Mouse (Mus musculus) heart, postnatal 14 days (tissue): ENCODE measurements around the gene Vmn2r52. TPM values are rescaled to one million over a fixed set of nuclear protein-coding genes. Genes with fewer than 3 reads are reported as not detected.
"Not testable (repeated sequence)": the region's sequence is repeated elsewhere in the genome, so short reads cannot be mapped to it uniquely, and the experiment has no call there.

Experiments
- DNase-seq, 2 experiments: peaks; one replicate each; pipeline ENCODE4 v3.0.0; 2021 to 2022
- intact Hi-C: fragments of 180-260 bp; cut with DNase I; formaldehyde crosslinking; loops from one replicate; pipeline ENCODE4 v1.15.1; 2025
- long read RNA-seq, 2 experiments: library from polyadenylated mRNA; stranded (forward); transcript quantifications; one replicate each; pipeline ENCODE4 v2.0.0; 2021
- total RNA-seq, 2 experiments: library from RNA; stranded (reverse); gene quantifications; 2 replicates each; pipeline ENCODE4 v1.2.3; 2021

Gene Vmn2r52
- not detected for total RNA-seq
- long read RNA-seq, experiment 1 = 0 reads
- long read RNA-seq, experiment 2 = 0 reads

DNA sequence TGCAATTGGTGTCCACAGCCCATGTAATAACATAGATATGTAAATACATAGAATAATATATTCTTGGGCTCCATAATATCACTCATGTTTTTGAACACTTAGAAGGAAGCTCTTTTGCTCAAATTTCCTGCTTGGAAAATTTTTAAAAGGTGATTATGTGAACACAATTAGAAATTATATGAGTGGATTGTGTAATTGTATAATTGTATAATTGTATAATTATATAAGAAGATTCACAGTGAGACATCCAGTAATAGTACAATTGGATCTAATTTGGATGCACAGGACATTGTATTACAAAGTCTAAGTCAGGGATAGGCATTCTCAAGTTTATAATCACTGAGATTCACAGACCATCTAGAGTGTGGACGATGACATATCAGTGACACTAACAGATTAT lies at the start of gene Vmn2r52:
Gene Vmn2r52, minus strand, starts transcription at position 101 of the 400 bp plus-strand sequence.
- DNase-seq = no peak
- intact Hi-C loops = no loop called here

DNA sequence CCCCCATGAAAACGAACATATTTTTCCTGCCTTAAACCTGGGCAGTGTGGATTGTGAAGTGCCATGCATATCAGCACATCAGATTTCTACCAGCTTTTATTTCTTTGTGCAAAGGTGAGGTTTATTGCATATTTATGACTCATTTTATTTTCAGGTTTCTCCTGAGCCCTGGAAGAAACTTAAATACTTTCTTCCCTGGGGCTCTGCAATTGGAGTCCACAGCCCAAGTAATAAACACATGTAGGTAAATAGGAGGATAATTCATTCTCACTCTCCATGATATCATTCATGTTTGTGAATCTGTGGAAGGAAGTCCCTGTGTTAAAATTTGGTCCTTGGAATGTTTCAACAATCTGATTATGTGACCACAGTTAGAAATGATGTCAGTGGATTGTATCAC lies 70.7 kb downstream of the Vmn2r52 start, which contains the start of gene Vmn2r51:
Gene Vmn2r51, minus strand, starts transcription at position 101 of the 400 bp plus-strand sequence.
- intact Hi-C loops = not testable (repeated sequence)

More for the DNA sequence above, 70.7 kb downstream of the Vmn2r52 start, which contains the start of gene Vmn2r51:
- DNase-seq = not testable (repeated sequence)

Other genes starting within 250 kb of the Vmn2r52 start
- not detected for gene Vmn2r48, start 223.0 kb downstream of the Vmn2r52 start, total RNA-seq
- not detected for gene Vmn2r49, start 184.3 kb downstream of the Vmn2r52 start, total RNA-seq
- gene Vmn2r50, start 123.3 kb downstream of the Vmn2r52 start, total RNA-seq = not detected
- not detected for gene Vmn2r51, start 70.8 kb downstream of the Vmn2r52 start, total RNA-seq
- not detected for gene Vmn1r66, start 101.4 kb upstream of the Vmn2r52 start, total RNA-seq